Mouse (Mus musculus): ENCODE results near the gene Ajuba. TPM values are rescaled to one million over a fixed set of nuclear protein-coding genes. Genes with fewer than 3 reads are reported as not detected.

Gene Ajuba
- polyA plus RNA-seq, 1 experiment from 2014 or later = 32.2 TPM

GRCm38 (mm10) chr14:54578063-54578462 is 705 bp upstream of the Ajuba start:
- under 1% methylated on average over 10 of the region's 10 CpGs for WGBS
- Histone ChIP-seq H3K4me3 (ENCODE audit: low read length) (peak overlapping the region; percentile 95), H3K27me3 (ENCODE audit: control insufficient read depth, insufficient read depth, low read length) (no peaks in the 10 kb centered on the region), H3K36me3 (ENCODE audit: control insufficient read depth, insufficient read depth, low read length) (peaks cover 5% of the 10 kb centered on the region; the same call in 1 of the 2 replicates), H3K27ac (ENCODE audit: low read depth, low read length) (peak overlapping the region; percentile 97), H3K4me2 (replicated peaks; ENCODE audit: low read depth, low read length) (peak overlapping the region; percentile 90), H3K4me1 (ENCODE audit: control insufficient read depth, insufficient read depth, low read length) (peaks cover 30% of the 10 kb centered on the region), H3K9me3 (ENCODE audit: control insufficient read depth, low read length) (no peaks in the 10 kb centered on the region), H3K9ac (ENCODE audit: low read depth, low read length) (peak overlapping the region; percentile 95)
- peak; percentile 7; the same call in 1 of the 2 replicates for ATAC-seq (ENCODE audit: low FRiP score, low TSS enrichment)

DNA sequence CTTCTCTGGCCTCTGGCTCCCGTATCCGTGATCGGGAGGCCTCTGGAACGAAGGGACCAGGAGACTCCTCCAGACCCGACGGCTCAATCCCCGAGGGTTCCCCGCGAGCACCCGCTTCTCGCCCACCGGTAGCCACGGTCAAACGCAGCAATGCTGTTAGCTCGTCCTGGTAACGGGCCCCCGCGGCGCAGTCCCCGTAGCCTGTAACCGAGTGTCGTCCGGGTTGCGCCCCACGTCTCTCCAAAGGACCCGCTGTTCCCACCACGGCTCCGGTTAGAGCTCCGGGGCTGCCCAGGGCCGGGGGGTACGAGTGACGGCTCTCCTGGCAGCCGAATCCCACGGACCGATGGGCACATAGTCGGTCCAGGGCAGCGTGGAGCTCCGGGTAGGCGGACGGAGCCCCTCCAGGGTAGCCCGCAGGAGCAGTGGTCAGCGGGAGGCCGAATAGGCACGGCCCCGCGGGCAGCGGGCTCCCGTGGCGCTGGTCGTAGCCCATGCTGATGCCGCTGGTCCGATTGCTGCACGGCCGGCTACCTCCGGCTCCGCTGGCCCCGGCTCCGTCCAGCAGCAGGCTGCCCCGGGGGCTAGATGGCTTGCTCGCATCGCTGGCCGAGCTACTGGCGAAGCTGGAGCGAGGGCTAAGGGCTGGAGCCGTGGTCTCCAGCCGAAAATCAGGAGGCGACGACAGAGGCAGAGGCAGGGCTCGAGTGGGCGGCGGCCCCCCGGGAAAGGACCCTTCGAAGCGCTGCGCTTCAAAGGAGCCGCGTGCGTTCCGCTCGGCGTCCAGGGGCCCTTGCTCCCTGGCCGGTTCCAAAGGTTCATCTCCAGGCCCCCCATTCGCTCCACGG is 893 bp downstream of the Ajuba start:
- peak overlapping the region; percentile 95 for H3K9ac ChIP-seq (ENCODE audit: low read depth, low read length)
- H3K4me1 ChIP-seq (ENCODE audit: control insufficient read depth, insufficient read depth, low read length) = peaks cover 42% of the 10 kb centered on the region
- H3K4me2 ChIP-seq (replicated peaks; ENCODE audit: low read depth, low read length) = peak overlapping the region; percentile 90
- H3K4me3 ChIP-seq (ENCODE audit: low read length) = peak overlapping the region; percentile 95
- peaks cover 10% of the 10 kb centered on the region for H3K36me3 ChIP-seq (ENCODE audit: control insufficient read depth, insufficient read depth, low read length)
- H3K27me3 ChIP-seq (ENCODE audit: control insufficient read depth, insufficient read depth, low read length) = no peaks in the 10 kb centered on the region
- H3K27ac ChIP-seq (ENCODE audit: low read depth, low read length) = peak overlapping the region; percentile 97
- H3K9me3 ChIP-seq (ENCODE audit: control insufficient read depth, low read length) = no peaks in the 10 kb centered on the region
- WGBS = under 1% methylated on average over 84 of the region's 84 CpGs
- peak; percentile 18; the same call in 1 of the 2 replicates for ATAC-seq (ENCODE audit: low FRiP score, low TSS enrichment)

DNA sequence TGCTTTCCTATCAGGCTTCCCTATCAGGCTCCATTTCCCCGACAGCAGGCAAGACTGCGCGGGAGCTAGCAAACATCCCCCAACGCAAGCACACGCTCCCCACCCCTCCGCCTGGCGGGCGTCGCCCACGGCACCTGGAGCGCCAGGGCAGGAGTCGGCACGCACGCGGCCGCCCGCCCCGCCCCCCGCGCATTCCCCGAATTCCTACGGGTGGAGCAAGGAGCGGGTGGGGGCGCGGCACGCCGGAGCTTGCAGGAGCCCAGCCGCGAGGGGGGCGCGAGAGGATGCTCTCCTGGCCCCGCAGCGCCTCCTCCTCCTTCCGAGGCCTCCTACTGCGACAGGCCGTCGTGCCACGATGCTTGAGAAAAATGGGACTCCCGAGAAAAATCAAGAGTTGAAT is 1.7 kb downstream of the Ajuba start:
- Histone ChIP-seq H3K4me3 (ENCODE audit: low read length) (peak overlapping the region; percentile 95), H3K9me3 (ENCODE audit: control insufficient read depth, low read length) (no peaks in the 10 kb centered on the region), H3K4me1 (ENCODE audit: control insufficient read depth, insufficient read depth, low read length) (peaks cover 42% of the 10 kb centered on the region), H3K4me2 (replicated peaks; ENCODE audit: low read depth, low read length) (peak overlapping the region; percentile 90), H3K9ac (ENCODE audit: low read depth, low read length) (peak overlapping the region; percentile 95), H3K27me3 (ENCODE audit: control insufficient read depth, insufficient read depth, low read length) (no peaks in the 10 kb centered on the region), H3K27ac (ENCODE audit: low read depth, low read length) (peak overlapping the region; percentile 37; the same call in 1 of the 2 replicates), H3K36me3 (ENCODE audit: control insufficient read depth, insufficient read depth, low read length) (peaks cover 17% of the 10 kb centered on the region)
- ATAC-seq (ENCODE audit: low FRiP score, low TSS enrichment) = peak; percentile 29
- WGBS = under 1% methylated on average over 39 of the region's 39 CpGs

- 3% methylated on average over 8 of the region's 8 CpGs for WGBS
- Histone ChIP-seq H3K36me3 (ENCODE audit: control insufficient read depth, insufficient read depth, low read length) (peaks cover 22% of the 10 kb centered on the region), H3K9ac (ENCODE audit: low read depth, low read length) (peak overlapping the region; percentile 95), H3K4me1 (ENCODE audit: control insufficient read depth, insufficient read depth, low read length) (peaks cover 44% of the 10 kb centered on the region), H3K27me3 (ENCODE audit: control insufficient read depth, insufficient read depth, low read length) (no peaks in the 10 kb centered on the region), H3K4me3 (ENCODE audit: low read length) (peak overlapping the region; percentile 95), H3K4me2 (replicated peaks; ENCODE audit: low read depth, low read length) (peak overlapping the region; percentile 90), H3K9me3 (ENCODE audit: control insufficient read depth, low read length) (no peaks in the 10 kb centered on the region), H3K27ac (ENCODE audit: low read depth, low read length) (0 out of 2 replicates have a peak overlapping the region, but pooled peaks have one; percentile 37)
- ATAC-seq (ENCODE audit: low FRiP score, low TSS enrichment) = no peak
These were observed 2.3 kb downstream of the Ajuba start for GRCm38 (mm10) chr14:54575031-54575430.

DNA sequence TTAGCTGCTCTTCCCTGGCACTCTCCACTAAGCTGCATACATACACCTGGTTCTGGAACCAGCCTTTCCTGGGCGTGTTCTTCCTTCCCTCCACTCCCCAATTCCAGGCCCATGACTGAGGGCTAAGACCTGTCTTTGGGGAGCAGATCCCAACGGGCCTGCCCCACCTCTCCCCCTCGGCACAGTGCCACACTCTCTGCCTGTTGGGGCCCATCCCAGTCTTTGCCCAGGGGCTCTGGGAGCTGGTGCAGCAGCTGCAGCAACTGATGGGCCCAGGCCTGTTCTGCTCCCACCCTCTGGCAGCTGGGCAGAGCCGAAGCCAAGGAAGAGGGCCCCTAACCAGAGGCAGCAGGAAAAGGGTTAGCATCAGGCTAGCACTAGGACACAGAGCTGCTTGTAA is 3.1 kb downstream of the Ajuba start:
- H3K27ac ChIP-seq (ENCODE audit: low read depth, low read length) = no peak overlapping the region
- peak overlapping the region; percentile 95 for H3K4me3 ChIP-seq (ENCODE audit: low read length)
- no peak for ATAC-seq (ENCODE audit: low FRiP score, low TSS enrichment)
- H3K36me3 ChIP-seq (ENCODE audit: control insufficient read depth, insufficient read depth, low read length) = peaks cover 30% of the 10 kb centered on the region
- H3K27me3 ChIP-seq (ENCODE audit: control insufficient read depth, insufficient read depth, low read length) = no peaks in the 10 kb centered on the region
- no peaks in the 10 kb centered on the region for H3K9me3 ChIP-seq (ENCODE audit: control insufficient read depth, low read length)
- H3K9ac ChIP-seq (ENCODE audit: low read depth, low read length) = peak overlapping the region; percentile 95
- H3K4me1 ChIP-seq (ENCODE audit: control insufficient read depth, insufficient read depth, low read length) = peaks cover 46% of the 10 kb centered on the region
- H3K4me2 ChIP-seq (replicated peaks; ENCODE audit: low read depth, low read length) = peak overlapping the region; percentile 90
- 24% methylated on average over 4 of the region's 4 CpGs for WGBS

- ATAC-seq (ENCODE audit: low FRiP score, low TSS enrichment) = peak; percentile 5; the same call in 1 of the 2 replicates
- peaks cover 40% of the 10 kb centered on the region for H3K4me1 ChIP-seq (ENCODE audit: control insufficient read depth, insufficient read depth, low read length)
These were observed 4.3 kb downstream of the Ajuba start for GRCm38 (mm10) chr14:54572790-54573736.

DNA sequence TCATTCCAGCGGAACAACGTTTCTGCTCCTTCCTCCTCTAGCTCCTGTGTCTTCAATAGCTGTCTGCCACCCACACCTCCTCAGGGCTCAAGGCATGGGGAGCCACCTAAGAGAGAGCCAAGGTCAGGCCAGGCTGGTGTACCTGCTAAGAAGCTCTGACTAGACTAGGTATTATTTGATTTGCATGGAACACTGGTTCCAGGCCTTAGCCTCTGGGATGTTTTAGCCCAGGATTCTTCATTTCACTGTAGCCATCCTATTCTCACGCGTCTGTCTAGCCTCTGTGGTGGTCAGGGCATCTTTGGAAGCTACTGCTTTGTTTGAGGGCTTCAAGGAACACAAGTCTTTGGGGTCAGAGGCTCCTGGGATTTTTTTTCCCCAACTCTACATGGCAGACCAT is 5.2 kb downstream of the Ajuba start:
- no peaks in the 10 kb centered on the region for H3K9me3 ChIP-seq (ENCODE audit: control insufficient read depth, low read length)
- H3K4me1 ChIP-seq (ENCODE audit: control insufficient read depth, insufficient read depth, low read length) = peaks cover 40% of the 10 kb centered on the region
- peaks cover 48% of the 10 kb centered on the region for H3K36me3 ChIP-seq (ENCODE audit: control insufficient read depth, insufficient read depth, low read length)
- H3K27ac ChIP-seq (ENCODE audit: low read depth, low read length) = peak overlapping the region; percentile 65; the same call in 1 of the 2 replicates
- H3K9ac ChIP-seq (ENCODE audit: low read depth, low read length) = no peak overlapping the region
- H3K27me3 ChIP-seq (ENCODE audit: control insufficient read depth, insufficient read depth, low read length) = no peaks in the 10 kb centered on the region
- WGBS = 68% methylated on average over 4 of the region's 4 CpGs
- H3K4me2 ChIP-seq (replicated peaks; ENCODE audit: low read depth, low read length) = no peak overlapping the region; the same call in 1 of the 2 replicates
- H3K4me3 ChIP-seq (ENCODE audit: low read length) = no peak overlapping the region
- no peak for ATAC-seq (ENCODE audit: low FRiP score, low TSS enrichment)

More at GRCm38 (mm10) chr14:54572790-54573736, 4.3 kb downstream of the Ajuba start:
- peak overlapping the region; percentile 65 for H3K27ac ChIP-seq (ENCODE audit: low read depth, low read length)
- WGBS = 14% methylated on average over 14 of the region's 14 CpGs
- H3K9ac ChIP-seq (ENCODE audit: low read depth, low read length) = peak overlapping the region; percentile 20
- peak overlapping the region; percentile 95; the same call in 1 of the 2 replicates for H3K4me3 ChIP-seq (ENCODE audit: low read length)
- no peaks in the 10 kb centered on the region for H3K9me3 ChIP-seq (ENCODE audit: control insufficient read depth, low read length)
- H3K4me2 ChIP-seq (replicated peaks; ENCODE audit: low read depth, low read length) = peak overlapping the region; percentile 90
- peaks cover 39% of the 10 kb centered on the region for H3K36me3 ChIP-seq (ENCODE audit: control insufficient read depth, insufficient read depth, low read length)
- H3K27me3 ChIP-seq (ENCODE audit: control insufficient read depth, insufficient read depth, low read length) = no peaks in the 10 kb centered on the region

GRCm38 (mm10) chr14:54569451-54570392 is 7.6 kb downstream of the Ajuba start:
- no peak overlapping the region for H3K4me3 ChIP-seq (ENCODE audit: low read length)
- H3K27me3 ChIP-seq (ENCODE audit: control insufficient read depth, insufficient read depth, low read length) = no peaks in the 10 kb centered on the region
- H3K36me3 ChIP-seq (ENCODE audit: control insufficient read depth, insufficient read depth, low read length) = peaks cover 53% of the 10 kb centered on the region
- no peak overlapping the region for H3K27ac ChIP-seq (ENCODE audit: low read depth, low read length)
- H3K4me1 ChIP-seq (ENCODE audit: control insufficient read depth, insufficient read depth, low read length) = peaks cover 32% of the 10 kb centered on the region
- no peak overlapping the region for H3K4me2 ChIP-seq (replicated peaks; ENCODE audit: low read depth, low read length)
- no peak for ATAC-seq (ENCODE audit: low FRiP score, low TSS enrichment)
- no peak overlapping the region for H3K9ac ChIP-seq (ENCODE audit: low read depth, low read length)
- no peaks in the 10 kb centered on the region for H3K9me3 ChIP-seq (ENCODE audit: control insufficient read depth, low read length)
- WGBS = 68% methylated on average over 17 of the region's 17 CpGs
